Mouse (Mus musculus) embryo, embryonic 10 days (tissue): ENCODE results near the gene Apobr.

Source experiments
- DNase-seq: peaks from one replicate; pipeline ENCODE4 v3.0.0-alpha.2; 2015; ENCODE audit warnings: low spot score

The Apobr gene

DNA sequence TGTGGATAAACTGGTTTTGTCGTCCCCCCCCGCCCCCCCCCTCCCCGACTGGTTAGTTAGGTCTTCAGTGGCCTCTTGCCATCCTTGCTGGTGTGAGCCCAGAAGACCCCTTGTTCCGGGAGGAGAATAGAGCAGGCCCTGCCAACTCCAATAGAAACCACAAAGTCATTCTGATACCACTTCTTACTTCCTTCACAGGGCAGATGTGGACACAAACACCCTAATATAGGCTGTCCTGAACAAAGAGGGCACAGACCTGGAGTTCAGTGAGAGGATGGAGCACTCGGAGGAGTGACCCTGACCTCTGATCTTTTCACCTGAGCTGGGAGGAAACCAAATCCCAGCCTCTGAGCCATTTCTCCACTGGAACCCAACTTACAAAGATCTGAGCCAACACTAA, 17.2 kb downstream of the Apobr start:
- DNase-seq: no peak

DNA sequence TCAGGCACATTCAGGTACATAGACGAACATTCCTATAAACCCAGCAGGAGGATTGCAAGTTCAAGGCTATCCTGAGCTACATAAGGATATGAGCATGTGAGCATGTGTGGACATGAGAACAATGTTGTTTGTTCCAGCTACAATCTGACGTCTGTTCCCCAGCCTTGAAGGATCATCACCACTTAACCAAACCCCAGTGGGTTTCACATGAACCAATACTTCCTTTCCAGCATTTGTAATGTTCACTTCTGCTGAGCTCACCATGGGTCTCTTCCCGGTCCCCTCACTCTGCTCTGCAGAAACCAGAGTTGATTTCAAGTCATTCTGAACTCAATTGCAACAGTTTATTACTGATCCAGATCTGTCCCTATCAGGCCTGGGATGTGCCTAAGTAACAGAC, 17.9 kb downstream of the Apobr start:
- DNase-seq: no peak

DNA sequence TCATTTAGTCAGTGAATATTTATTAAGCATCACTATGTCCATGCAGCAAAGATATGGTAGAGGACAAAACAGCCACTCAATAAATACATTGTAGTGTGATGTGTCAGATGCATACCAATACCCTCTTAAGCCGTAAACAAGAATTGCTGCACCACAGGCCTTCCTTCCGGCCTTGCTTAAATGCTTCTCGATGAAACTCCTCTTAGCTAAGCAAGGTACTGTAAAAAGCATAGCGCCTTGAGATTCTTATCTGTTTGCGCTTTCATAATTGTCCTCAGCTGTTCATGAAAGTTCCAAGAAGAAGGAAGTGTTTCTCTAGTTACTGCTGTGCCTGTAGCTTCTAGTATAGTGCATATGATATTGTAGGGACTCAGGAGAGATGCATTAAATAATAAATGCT, 21.9 kb downstream of the Apobr start:
- no peak for DNase-seq

DNA sequence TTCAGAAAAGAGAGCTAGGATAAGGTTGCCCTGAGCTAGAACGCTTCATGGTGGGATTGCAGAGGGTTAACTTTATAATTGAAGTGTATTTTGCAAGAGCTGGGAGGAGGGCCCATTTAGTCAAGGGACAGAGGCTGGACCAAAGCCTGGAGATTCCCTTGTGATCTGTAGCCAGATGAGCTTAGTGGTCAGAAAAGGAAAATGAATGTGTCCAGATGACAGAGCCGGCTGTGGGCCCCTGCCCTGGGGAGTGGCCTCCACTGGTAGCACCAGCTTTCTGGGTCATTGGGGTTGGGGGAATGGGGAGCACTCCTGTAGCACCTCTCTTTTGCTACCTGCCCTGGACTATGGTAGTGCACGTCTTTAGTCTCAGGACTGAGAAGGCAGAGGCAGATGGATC, 22.3 kb downstream of the Apobr start:
- no peak for DNase-seq

DNA sequence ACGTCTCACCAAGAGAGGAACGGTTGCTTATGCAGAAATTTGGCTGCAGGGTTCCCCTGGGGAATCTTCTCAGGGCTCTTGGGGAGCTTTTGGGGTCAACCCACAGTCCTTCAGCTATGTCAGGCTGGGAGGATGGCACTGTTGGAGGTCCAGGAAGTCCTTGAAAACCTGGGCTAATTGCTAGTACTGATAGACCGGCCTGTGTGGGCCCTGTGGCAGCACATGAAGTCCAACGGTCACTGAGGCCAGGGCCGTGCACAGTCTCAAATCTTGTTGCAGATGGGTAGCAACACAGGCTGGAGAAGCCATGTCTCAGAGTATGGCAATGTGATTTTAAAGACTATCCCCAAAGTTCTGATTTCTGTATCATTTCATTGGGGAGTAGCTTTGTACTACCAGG, 23.1 kb downstream of the Apobr start:
- DNase-seq: no peak

- no peak for DNase-seq
These were observed 28.0 kb downstream of the Apobr start for GRCm38 (mm10) chr7:126612736-126613135.

DNA sequence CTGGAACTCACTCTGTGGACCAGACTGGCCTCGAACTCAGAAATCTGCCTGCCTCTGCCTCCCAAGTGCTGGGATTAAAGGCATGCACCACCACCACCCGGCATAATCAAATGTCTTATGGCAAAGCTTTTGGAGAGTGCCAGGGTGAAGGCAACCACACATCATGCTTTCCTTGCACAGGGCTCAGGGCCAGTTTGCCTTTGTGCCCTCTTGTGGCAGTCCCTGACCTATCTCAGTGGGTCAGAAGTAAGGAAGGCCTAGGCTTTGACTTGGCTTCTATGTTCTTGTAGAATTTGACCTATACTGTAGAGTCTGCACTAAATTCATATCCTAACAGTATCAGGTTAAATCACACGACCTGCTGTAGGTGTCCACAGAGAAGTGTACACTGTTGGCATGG, 32.0 kb downstream of the Apobr start:
- DNase-seq: no peak

DNA sequence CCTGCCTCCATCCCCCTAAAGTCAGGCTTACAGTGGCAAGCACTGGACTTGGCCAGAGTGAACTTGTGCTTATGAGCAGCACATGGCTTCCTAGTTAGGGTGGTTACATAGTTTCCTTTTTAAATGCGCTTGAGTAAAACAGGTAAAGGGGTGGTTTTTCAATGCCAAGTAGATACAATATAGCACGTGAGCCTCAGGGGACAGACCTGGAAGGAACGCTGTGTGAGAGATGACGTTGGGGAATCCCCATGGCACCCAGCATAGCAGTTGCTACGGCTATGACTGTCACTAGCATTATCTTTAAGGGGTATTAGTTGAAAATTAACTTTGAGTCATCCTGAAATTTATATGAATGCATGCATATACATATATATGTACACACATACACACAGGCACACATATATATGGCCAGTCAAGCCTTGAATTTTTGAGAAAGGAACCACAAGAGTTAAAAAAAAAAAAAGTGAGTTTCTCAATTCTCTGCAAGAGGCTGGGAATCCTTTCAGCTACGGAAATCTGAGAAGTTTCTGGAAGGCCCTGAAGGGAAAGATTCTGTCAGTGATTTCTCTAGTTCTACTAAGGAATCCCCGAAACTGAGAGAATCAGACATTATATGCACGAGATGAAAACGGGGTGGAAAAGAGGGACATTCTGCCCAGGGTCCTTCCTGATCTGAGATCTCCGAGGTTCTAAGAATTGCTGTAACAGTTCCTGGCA, 35.0 kb downstream of the Apobr start:
- DNase-seq: no peak

- no peak for DNase-seq
These were observed 37.0 kb downstream of the Apobr start for GRCm38 (mm10) chr7:126621452-126622359.

DNA sequence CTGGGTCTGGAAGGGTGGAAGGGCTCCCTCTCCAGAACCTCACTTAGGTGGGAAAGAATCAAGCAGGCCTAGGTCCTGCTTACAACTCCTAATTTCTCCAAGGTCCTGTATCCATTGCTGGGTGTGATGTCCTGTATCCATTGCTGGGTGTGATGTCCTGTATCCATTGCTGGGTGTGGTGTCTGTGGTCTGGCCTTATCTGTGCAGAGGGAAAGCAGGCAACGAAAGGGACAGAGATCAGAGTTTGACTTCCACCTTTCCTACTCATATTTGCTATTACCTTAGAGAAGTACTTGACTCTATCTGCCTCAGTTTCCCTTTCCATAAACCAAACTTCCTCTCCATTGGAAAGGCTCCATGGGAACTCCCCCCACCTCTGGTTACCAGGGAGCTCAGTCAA, 38.6 kb downstream of the Apobr start:
- DNase-seq: no peak

GRCm38 (mm10) chr7:126624774-126625173, 40.0 kb downstream of the Apobr start:
- no peak for DNase-seq

- no peak for DNase-seq
These were observed 40.6 kb downstream of the Apobr start for GRCm38 (mm10) chr7:126625369-126625768.

- no peak for DNase-seq
These were observed 41.3 kb downstream of the Apobr start for GRCm38 (mm10) chr7:126625807-126626600.

- no peak for DNase-seq
These were observed 43.4 kb downstream of the Apobr start for GRCm38 (mm10) chr7:126628111-126628510.

- no peak for DNase-seq
These were observed 45.2 kb downstream of the Apobr start for GRCm38 (mm10) chr7:126629915-126630314.

GRCm38 (mm10) chr7:126630824-126631518, 46.2 kb downstream of the Apobr start, which contains the start of gene Nupr1:
Gene Nupr1, minus strand, starts transcription at chr7:126630861.
- DNase-seq: no peak

- no peak for DNase-seq
These were observed 47.7 kb downstream of the Apobr start for GRCm38 (mm10) chr7:126632478-126632877.

DNA sequence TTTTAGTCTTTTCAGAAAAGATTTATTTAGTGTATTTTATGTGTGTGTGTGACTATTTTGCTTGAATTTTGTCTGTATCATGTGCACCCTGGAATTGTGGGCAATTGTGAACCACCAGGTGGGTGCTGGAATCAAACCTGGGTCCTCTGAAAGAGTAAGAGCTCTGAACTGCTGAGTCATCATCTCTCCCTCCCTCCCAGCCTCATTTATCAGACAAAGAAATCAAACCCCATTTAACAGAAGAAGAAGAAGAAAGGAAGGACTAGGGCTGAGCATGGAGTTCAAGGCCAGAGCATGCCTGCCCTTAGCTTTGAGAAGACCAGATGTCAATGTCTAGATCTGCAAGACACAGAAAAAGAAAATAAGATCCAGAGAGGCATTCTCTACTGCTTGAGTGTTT, 50.6 kb downstream of the Apobr start:
- no peak for DNase-seq

GRCm38 (mm10) chr7:126636733-126637520, 52.2 kb downstream of the Apobr start:
- DNase-seq: peak; percentile 49
